8 mouse cellular contexts compared by ENCODE assay signal in genomic region chr6:99485884-99486640, GRCm38 (mm10). TPM values are rescaled to one million over a fixed set of nuclear protein-coding genes. Genes with fewer than 3 reads are reported as not detected.
DNase-seq lines count a peak whose midpoint lies in the region; ATAC-seq and TF ChIP-seq lines count a peak whose summit lies in the region.

No protein-coding gene starts in this region.

- TF ChIP-seq POLR2A in myocyte (IDR thresholded peaks at IDR 0.05; ENCODE audit: insufficient read length, low read depth) = no peak

- no peak overlapping the region for H3ac ChIP-seq in myocyte (ENCODE audit: control insufficient read depth, insufficient read length)

- H3K27ac ChIP-seq in lung, embryonic 15.5 days = peak overlapping the region; percentile 93
- peak overlapping the region; percentile 76 for H3K27ac ChIP-seq in forebrain, embryonic 15.5 days (replicated peaks)

- H3K9ac ChIP-seq in lung, embryonic 15.5 days = no peak overlapping the region
- H3K9ac ChIP-seq in forebrain, embryonic 15.5 days (replicated peaks) = no peak overlapping the region

- no peaks in the 10 kb centered on the region for H3K36me3 ChIP-seq in lung, embryonic 15.5 days
- no peaks in the 10 kb centered on the region for H3K36me3 ChIP-seq in forebrain, embryonic 15.5 days
- no peaks in the 10 kb centered on the region for H3K36me3 ChIP-seq in myocyte (ENCODE audit: control insufficient read depth, insufficient read depth)

- H3K27me3 ChIP-seq in lung, embryonic 15.5 days = no peaks in the 10 kb centered on the region
- H3K27me3 ChIP-seq in forebrain, embryonic 15.5 days = no peaks in the 10 kb centered on the region
- H3K27me3 ChIP-seq in myocyte (ENCODE audit: control insufficient read depth, insufficient read depth, insufficient read length) = no peaks in the 10 kb centered on the region

- WGBS in lung, embryonic 15.5 days = 63% methylated on average over 12 of the region's 12 CpGs
- 36% methylated on average over 12 of the region's 12 CpGs for WGBS in forebrain, embryonic 15.5 days

- H3K9me3 ChIP-seq in lung, embryonic 15.5 days = no peaks in the 10 kb centered on the region
- no peaks in the 10 kb centered on the region for H3K9me3 ChIP-seq in forebrain, embryonic 15.5 days

- H3K79me2 ChIP-seq in myocyte (ENCODE audit: control insufficient read depth, insufficient read depth) = peaks cover 4% of the 10 kb centered on the region

- no peak for DNase-seq in lung, postnatal 25 days (ENCODE audit: low spot score)
- peak; percentile 42 to 54 for DNase-seq in cerebellum, adult 18-20 months
- DNase-seq in induced T-regulatory cell, adult 2 months (ENCODE audit: low read depth) = peak; percentile 33
- no peak for DNase-seq in frontal cortex, postnatal 25 days (ENCODE audit: low spot score in 2 of 2)
- no peak for DNase-seq in urinary bladder, adult 18-20 months (ENCODE audit: low spot score in 2 of 2)

- H3K4me2 ChIP-seq in lung, embryonic 15.5 days = peak overlapping the region; percentile 45
- H3K4me2 ChIP-seq in forebrain, embryonic 15.5 days (replicated peaks) = 0 out of 2 replicates have a peak overlapping the region, but pooled peaks have one; percentile 53
- H3K4me2 ChIP-seq in myocyte (ENCODE audit: low read depth) = peak overlapping the region; percentile 99

- no peak overlapping the region for H3K4me3 ChIP-seq in lung, embryonic 15.5 days
- no peak overlapping the region for H3K4me3 ChIP-seq in forebrain, embryonic 15.5 days
- H3K4me3 ChIP-seq in myocyte = peak overlapping the region; percentile 16

- 0 out of 2 replicates have a peak, but pooled peaks have one; percentile 8 for ATAC-seq in lung, embryonic 15.5 days (ENCODE audit: borderline replicate concordance, extremely low read depth, low FRiP score, low TSS enrichment)
- ATAC-seq in forebrain, embryonic 15.5 days (replicated peaks) = peak; percentile 74; the same call in 1 of the 2 replicates

- H3K4me1 ChIP-seq in lung, embryonic 15.5 days = peaks cover 45% of the 10 kb centered on the region
- H3K4me1 ChIP-seq in forebrain, embryonic 15.5 days = peaks cover 25% of the 10 kb centered on the region

TF ChIP-seq in myocyte, 11 proteins besides CTCF, POLR2A, EP300 and RAD21:
- no peak for TF ChIP-seq MAX (IDR thresholded peaks at IDR 0.05; ENCODE audit: low read depth)
- no peak for TF ChIP-seq SRF (IDR thresholded peaks at IDR 0.05; ENCODE audit: control insufficient read depth, insufficient read length, low read depth)
- TF ChIP-seq MYOD1 (IDR thresholded peaks at IDR 0.05; ENCODE audit: control insufficient read depth in 1 of 3, insufficient read length in 2 of 3, low read depth in 2 of 3) = no peak
- no peak for TF ChIP-seq TCF3 (IDR thresholded peaks at IDR 0.05; ENCODE audit: insufficient read length, low read depth)
- no peak for TF ChIP-seq CEBPB (IDR thresholded peaks at IDR 0.05; ENCODE audit: insufficient read depth, poor library complexity, severe bottlenecking)
- TF ChIP-seq TCF12 (IDR thresholded peaks at IDR 0.05; ENCODE audit: insufficient read depth, poor library complexity, severe bottlenecking) = no peak
- TF ChIP-seq REST (IDR thresholded peaks at IDR 0.05; ENCODE audit: insufficient read depth, insufficient read length) = no peak
- TF ChIP-seq USF1 (IDR thresholded peaks at IDR 0.05; ENCODE audit: low read depth) = no peak
- no peak for TF ChIP-seq POLR2AphosphoS2 (IDR thresholded peaks at IDR 0.05; ENCODE audit: insufficient read length, low read depth)
- no peak for TF ChIP-seq MYOG (IDR thresholded peaks at IDR 0.05; ENCODE audit: control insufficient read depth in 1 of 3, insufficient read depth in 1 of 3, insufficient read length in 2 of 3, low read depth in 2 of 3)
- TF ChIP-seq E2F4 (IDR thresholded peaks at IDR 0.05; ENCODE audit: insufficient read depth) = no peak

RNA-seq across cellular contexts. Expression of gene Foxp1, which starts 36.5 kb away (rescaled TPM):
- polyA plus RNA-seq in lung, embryonic 15.5 days (2015; fragmentation: Nextera tagmentation; extraction: Ambion mirVana) = 95.4 and 109 TPM in 2 replicates
- polyA plus RNA-seq in forebrain, embryonic 15.5 days (2015; fragmentation: Nextera tagmentation; extraction: Ambion mirVana) = 102 and 111 TPM in 2 replicates
- 17.7 TPM for polyA plus RNA-seq in myocyte (2012; fragmentation: generic; extraction: Trizol)

Comparison
In these comparisons a context has a peak if more than half of its experiments do, and no peak if none do; other contexts are left out.
1. H3K4me2 ChIP-seq: peak in every context shown above with its lines; median percentile 99 in myocyte; 53 in forebrain, embryonic 15.5 days; 45 in lung, embryonic 15.5 days.
2. DNase-seq: peak in cerebellum, adult 18-20 months (2 of 2) and induced T-regulatory cell, adult 2 months (single experiment); none in lung, postnatal 25 days (single experiment), frontal cortex, postnatal 25 days (0 of 2) and urinary bladder, adult 18-20 months (0 of 2).